Mouse (Mus musculus): ENCODE measurements around the gene Prr19. TPM values are rescaled to one million over a fixed set of nuclear protein-coding genes. Genes with fewer than 3 reads are reported as not detected.

Gene Prr19
- polyA plus RNA-seq, 2 experiments: 0.04 TPM; not detected in 1

GRCm38 (mm10) chr7:25286989-25287388 lies 14.2 kb upstream of the Prr19 start:
- peaks cover 66% of the 10 kb centered on the region for H3K36me3 ChIP-seq (replicated peaks; ENCODE audit: control insufficient read depth, insufficient read depth, low read depth)
- WGBS (ENCODE audit: insufficient replicate concordance): 81% methylated on average over 8 of the region's 8 CpGs
- H3K4me3 ChIP-seq (ENCODE audit: insufficient read depth in 1 of 2, low read depth in 2 of 2, low read length in 2 of 2): no peak overlapping the region
- ATAC-seq (ENCODE audit: insufficient read depth) (no peak), DNase-seq (ENCODE audit: low read depth in 3 of 3, low spot score in 3 of 3) (no peak)
- no peak overlapping the region for H3K27ac ChIP-seq
- H3K4me1 ChIP-seq (replicated peaks; ENCODE audit: control insufficient read depth in 2 of 2, insufficient read depth in 2 of 2, low read length in 1 of 2): peaks cover 10 to 16% of the 10 kb centered on the region in 2 experiments
- TF ChIP-seq CTCF (IDR thresholded peaks at IDR 0.05; ENCODE audit: low read depth): peak; percentile 45
- TF ChIP-seq EP300 (IDR thresholded peaks at IDR 0.05; ENCODE audit: low read depth): no peak
- no peaks in the 10 kb centered on the region for H3K9me3 ChIP-seq (ENCODE audit: control insufficient read depth, low read length)
- H3K27me3 ChIP-seq (ENCODE audit: control insufficient read depth, insufficient read depth, low read length): no peaks in the 10 kb centered on the region
- no peak overlapping the region for H3K9ac ChIP-seq (replicated peaks)
- no peak overlapping the region for H3K4me2 ChIP-seq (ENCODE audit: low read depth)

- Histone ChIP-seq H3K36me3 (replicated peaks; ENCODE audit: control insufficient read depth, insufficient read depth, low read depth) (peaks cover 75% of the 10 kb centered on the region), H3K27ac (no peak overlapping the region), H3K4me2 (ENCODE audit: low read depth) (no peak overlapping the region), H3K27me3 (ENCODE audit: control insufficient read depth, insufficient read depth, low read length) (no peaks in the 10 kb centered on the region), H3K4me3 (ENCODE audit: insufficient read depth in 1 of 2, low read depth in 2 of 2, low read length in 2 of 2) (no peak overlapping the region), H3K4me1 (replicated peaks; ENCODE audit: control insufficient read depth in 2 of 2, insufficient read depth in 2 of 2, low read length in 1 of 2) (peaks cover 10 to 14% of the 10 kb centered on the region in 2 experiments), H3K9ac (replicated peaks) (no peak overlapping the region), H3K9me3 (ENCODE audit: control insufficient read depth, low read length) (no peaks in the 10 kb centered on the region)
- 92% methylated on average over 12 of the region's 12 CpGs for WGBS (ENCODE audit: insufficient replicate concordance)
- ATAC-seq (ENCODE audit: insufficient read depth) (no peak), DNase-seq (ENCODE audit: low read depth in 3 of 3, low spot score in 3 of 3) (no peak)
- TF ChIP-seq CTCF (IDR thresholded peaks at IDR 0.05; ENCODE audit: low read depth) (no peak), EP300 (IDR thresholded peaks at IDR 0.05; ENCODE audit: low read depth) (no peak)
These were observed 13.2 kb upstream of the Prr19 start for GRCm38 (mm10) chr7:25288011-25288410.

- DNase-seq (ENCODE audit: low read depth in 3 of 3, low spot score in 3 of 3) (no peak), ATAC-seq (ENCODE audit: insufficient read depth) (no peak)
- H3K27ac ChIP-seq: no peak overlapping the region
- no peaks in the 10 kb centered on the region for H3K9me3 ChIP-seq (ENCODE audit: control insufficient read depth, low read length)
- TF ChIP-seq CTCF (IDR thresholded peaks at IDR 0.05; ENCODE audit: low read depth) (no peak), EP300 (IDR thresholded peaks at IDR 0.05; ENCODE audit: low read depth) (no peak)
- no peak overlapping the region for H3K9ac ChIP-seq (replicated peaks)
- H3K4me1 ChIP-seq (replicated peaks; ENCODE audit: control insufficient read depth in 2 of 2, insufficient read depth in 2 of 2, low read length in 1 of 2): peaks cover 3 to 7% of the 10 kb centered on the region in 2 experiments
- H3K4me3 ChIP-seq (ENCODE audit: insufficient read depth in 1 of 2, low read depth in 2 of 2, low read length in 2 of 2): no peak overlapping the region
- peaks cover 79% of the 10 kb centered on the region for H3K36me3 ChIP-seq (replicated peaks; ENCODE audit: control insufficient read depth, insufficient read depth, low read depth)
- 75% methylated on average over 3 of the region's 3 CpGs for WGBS (ENCODE audit: insufficient replicate concordance)
- H3K27me3 ChIP-seq (ENCODE audit: control insufficient read depth, insufficient read depth, low read length): no peaks in the 10 kb centered on the region
- H3K4me2 ChIP-seq (ENCODE audit: low read depth): no peak overlapping the region
These were observed 12.5 kb upstream of the Prr19 start for GRCm38 (mm10) chr7:25288721-25289120.

- Histone ChIP-seq H3K9me3 (ENCODE audit: control insufficient read depth, low read length) (no peaks in the 10 kb centered on the region), H3K36me3 (replicated peaks; ENCODE audit: control insufficient read depth, insufficient read depth, low read depth) (peaks cover 76% of the 10 kb centered on the region), H3K4me3 (ENCODE audit: insufficient read depth in 1 of 2, low read depth in 2 of 2, low read length in 2 of 2) (no peak overlapping the region), H3K4me1 (replicated peaks; ENCODE audit: control insufficient read depth in 2 of 2, insufficient read depth in 2 of 2, low read length in 1 of 2) (no peaks in the 10 kb centered on the region), H3K9ac (replicated peaks) (no peak overlapping the region), H3K27me3 (ENCODE audit: control insufficient read depth, insufficient read depth, low read length) (no peaks in the 10 kb centered on the region), H3K4me2 (ENCODE audit: low read depth) (no peak overlapping the region), H3K27ac (no peak overlapping the region)
- TF ChIP-seq EP300 (IDR thresholded peaks at IDR 0.05; ENCODE audit: low read depth) (no peak), CTCF (IDR thresholded peaks at IDR 0.05; ENCODE audit: low read depth) (peak; percentile 43; the same call in 1 of the 2 replicates)
- WGBS (ENCODE audit: insufficient replicate concordance): 92% methylated on average over 3 of the region's 3 CpGs
- DNase-seq (ENCODE audit: low read depth in 3 of 3, low spot score in 3 of 3) (no peak), ATAC-seq (ENCODE audit: insufficient read depth) (no peak)
These were observed 11.3 kb upstream of the Prr19 start for GRCm38 (mm10) chr7:25289925-25290324.

GRCm38 (mm10) chr7:25290463-25290862 lies 10.7 kb upstream of the Prr19 start:
- Histone ChIP-seq H3K27ac (no peak overlapping the region), H3K36me3 (replicated peaks; ENCODE audit: control insufficient read depth, insufficient read depth, low read depth) (peaks cover 70% of the 10 kb centered on the region), H3K9me3 (ENCODE audit: control insufficient read depth, low read length) (no peaks in the 10 kb centered on the region), H3K27me3 (ENCODE audit: control insufficient read depth, insufficient read depth, low read length) (no peaks in the 10 kb centered on the region), H3K4me3 (ENCODE audit: insufficient read depth in 1 of 2, low read depth in 2 of 2, low read length in 2 of 2) (no peak overlapping the region), H3K4me2 (ENCODE audit: low read depth) (no peak overlapping the region), H3K9ac (replicated peaks) (no peak overlapping the region), H3K4me1 (replicated peaks; ENCODE audit: control insufficient read depth in 2 of 2, insufficient read depth in 2 of 2, low read length in 1 of 2) (no peaks in the 10 kb centered on the region)
- TF ChIP-seq EP300 (IDR thresholded peaks at IDR 0.05; ENCODE audit: low read depth): no peak
- no peak for TF ChIP-seq CTCF (IDR thresholded peaks at IDR 0.05; ENCODE audit: low read depth)
- WGBS (ENCODE audit: insufficient replicate concordance): 83% methylated on average over 1 of the region's 1 CpGs
- ATAC-seq (ENCODE audit: insufficient read depth) (no peak), DNase-seq (ENCODE audit: low read depth in 3 of 3, low spot score in 3 of 3) (no peak)
